Comparison of ENCODE assay signal across 19 mouse cellular contexts in genomic region chr10:87474971-87475370, GRCm38 (mm10). TPM values are rescaled to one million over a fixed set of nuclear protein-coding genes. Genes with fewer than 3 reads are reported as not detected.
"Had no signal": no experiment of that assay in that cellular context is flagged by ENCODE, and none has a peak within 500 bp of the region (broad histone marks: within the 10 kb centered on the region; RNA-seq: fewer than 3 reads in every experiment).

No protein-coding gene starts in this region.

- H3K27ac ChIP-seq: liver, embryonic 13.5 days; liver, embryonic 15.5 days; lung, embryonic 15.5 days; macrophage; midbrain, embryonic 13.5 days; neural tube, embryonic 12.5 days had no signal

- H3K9me3 ChIP-seq: liver, embryonic 13.5 days; liver, embryonic 15.5 days; lung, embryonic 15.5 days had no signal

- H3K4me2 ChIP-seq: liver, embryonic 11.5 days; liver, embryonic 13.5 days; liver, embryonic 15.5 days; lung, embryonic 15.5 days; midbrain, embryonic 13.5 days; neural tube, embryonic 12.5 days had no signal

- H3K36me3 ChIP-seq: liver, embryonic 13.5 days; liver, embryonic 15.5 days; lung, embryonic 15.5 days; midbrain, embryonic 13.5 days; neural tube, embryonic 12.5 days had no signal

- H3K9ac ChIP-seq: liver, embryonic 13.5 days; liver, embryonic 15.5 days; liver, postnatal 0 days; lung, embryonic 15.5 days; midbrain, embryonic 13.5 days; neural tube, embryonic 12.5 days had no signal

- H3K4me1 ChIP-seq: liver, embryonic 13.5 days; liver, embryonic 15.5 days; lung, embryonic 15.5 days; megakaryocyte, embryonic 14.5 days had no signal

- H3K27me3 ChIP-seq: liver, embryonic 13.5 days; liver, embryonic 15.5 days; lung, embryonic 15.5 days; megakaryocyte, embryonic 14.5 days; midbrain, embryonic 13.5 days; neural tube, embryonic 12.5 days had no signal

- DNase-seq: liver, embryonic 13.5 days; liver, postnatal 0 days; lung, adult 2 months; lung, postnatal 14 days; lung, postnatal 36 days; right cerebral cortex, postnatal 14 days; spleen, adult 18-20 months; thymus, adult 18-20 months; thymus, postnatal 14 days; thymus, postnatal 36 days had no signal

- H3K4me3 ChIP-seq: liver, embryonic 13.5 days; liver, embryonic 15.5 days; lung, embryonic 15.5 days; megakaryocyte, embryonic 14.5 days; midbrain, embryonic 13.5 days; neural tube, embryonic 12.5 days had no signal

- ATAC-seq: liver, postnatal 0 days; lung, postnatal 0 days; midbrain, embryonic 13.5 days had no signal

RNA-seq across cellular contexts. Expression of gene Ascl1, which starts 18.5 kb away (rescaled TPM):
- polyA plus RNA-seq: liver, embryonic 13.5 days; liver, postnatal 0 days; macrophage had no signal

RNA-seq across cellular contexts. Expression of gene Pah, which starts 46.6 kb away (rescaled TPM):
- polyA plus RNA-seq: lung, postnatal 0 days; macrophage; neural tube, embryonic 14.5 days had no signal
